Mouse (Mus musculus): Measurements from ENCODE around the gene Rab8a. TPM values are rescaled to one million over a fixed set of nuclear protein-coding genes. Genes with fewer than 3 reads are reported as not detected.

Gene Rab8a
- total RNA-seq, 2 experiments from 2014 or later = 18.6 to 26.0 TPM

- no peak for DNase-seq
Measured at GRCm38 (mm10) chr8:72197997-72198396, 37.0 kb downstream of the Rab8a start.

DNA sequence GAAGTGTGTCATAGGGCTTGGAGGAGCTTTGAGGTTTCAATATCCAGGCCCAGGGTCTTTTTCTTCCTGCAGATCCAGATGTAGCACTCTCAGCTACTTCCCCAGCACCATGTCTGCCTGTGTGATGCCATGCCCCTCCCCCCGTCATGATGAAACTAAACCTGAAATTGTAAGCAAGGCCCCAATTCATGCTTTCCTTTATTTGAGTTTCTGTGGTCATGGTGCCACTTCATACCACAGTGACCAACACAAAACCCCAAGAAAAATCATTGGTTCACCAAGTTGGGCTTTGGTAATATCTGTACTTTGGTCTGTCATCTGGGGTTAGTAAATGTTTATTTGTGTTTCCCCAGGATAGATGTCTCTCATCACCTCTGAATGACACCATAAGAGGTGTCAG, 47.6 kb downstream of the Rab8a start:
- DNase-seq = no peak
- intact Hi-C loops (cut with DNase I) = no loop called here

More at GRCm38 (mm10) chr8:72197997-72198396, 37.0 kb downstream of the Rab8a start:
- intact Hi-C loops (cut with DNase I) = no loop called here

DNA sequence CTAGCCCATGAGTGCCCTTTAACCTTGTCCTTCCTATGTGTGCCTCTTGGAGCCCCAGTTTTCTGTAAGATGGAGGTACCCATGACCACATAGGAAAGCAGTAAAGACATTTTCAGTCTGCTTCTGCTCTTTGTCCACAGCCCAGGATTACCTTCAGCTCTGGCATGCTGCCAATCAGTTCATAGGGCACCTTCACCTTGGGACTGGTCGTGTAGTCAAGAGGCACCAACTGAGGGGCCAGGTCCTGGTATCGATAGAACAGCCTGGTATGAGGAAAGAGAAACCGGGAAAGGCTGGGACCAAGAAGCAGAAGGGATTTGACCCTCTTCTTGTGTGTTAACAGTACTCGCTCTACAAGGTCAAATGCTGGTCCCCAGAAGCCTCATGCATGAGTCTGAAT, 49.2 kb downstream of the Rab8a start:
- intact Hi-C loops (cut with DNase I) = no loop called here
- no peak for DNase-seq

GRCm38 (mm10) chr8:72210710-72211109, 49.7 kb downstream of the Rab8a start:
- intact Hi-C loops (cut with DNase I) = no loop called here
- DNase-seq = no peak

GRCm38 (mm10) chr8:72211846-72212245, 50.8 kb downstream of the Rab8a start:
- intact Hi-C loops (cut with DNase I) = no loop called here
- DNase-seq = no peak

GRCm38 (mm10) chr8:72212751-72213150, 51.8 kb downstream of the Rab8a start, which contains the start of gene Cib3:
Gene Cib3, minus strand, starts transcription at chr8:72212837.
- DNase-seq = no peak
- intact Hi-C loops (cut with DNase I) = no loop called here

GRCm38 (mm10) chr8:72213536-72213935, 52.5 kb downstream of the Rab8a start, which contains the start of gene Gm11034:
Gene Gm11034, minus strand, starts transcription at chr8:72213636.
- no peak for DNase-seq
- intact Hi-C loops (cut with DNase I) = no loop called here

DNA sequence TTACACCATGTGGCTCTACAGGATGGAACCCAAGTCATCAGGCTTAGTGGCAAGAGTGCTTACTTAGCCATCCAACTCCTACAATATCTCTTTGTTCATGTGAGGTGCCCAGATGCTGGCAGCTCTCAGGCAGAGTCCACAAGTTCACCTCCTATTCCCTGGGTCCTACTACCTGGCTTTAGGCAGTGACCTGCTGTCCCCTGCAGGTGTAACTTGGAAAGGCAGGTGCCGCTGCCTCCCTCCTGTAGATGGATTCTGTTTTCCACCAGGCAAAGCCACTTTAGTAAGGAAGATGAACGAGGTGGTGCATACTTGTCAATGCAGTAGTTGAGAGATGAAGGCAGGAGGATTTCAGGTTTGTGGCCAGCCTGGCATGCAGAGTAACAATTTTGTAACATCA, 54.1 kb downstream of the Rab8a start:
- DNase-seq = no peak

DNA sequence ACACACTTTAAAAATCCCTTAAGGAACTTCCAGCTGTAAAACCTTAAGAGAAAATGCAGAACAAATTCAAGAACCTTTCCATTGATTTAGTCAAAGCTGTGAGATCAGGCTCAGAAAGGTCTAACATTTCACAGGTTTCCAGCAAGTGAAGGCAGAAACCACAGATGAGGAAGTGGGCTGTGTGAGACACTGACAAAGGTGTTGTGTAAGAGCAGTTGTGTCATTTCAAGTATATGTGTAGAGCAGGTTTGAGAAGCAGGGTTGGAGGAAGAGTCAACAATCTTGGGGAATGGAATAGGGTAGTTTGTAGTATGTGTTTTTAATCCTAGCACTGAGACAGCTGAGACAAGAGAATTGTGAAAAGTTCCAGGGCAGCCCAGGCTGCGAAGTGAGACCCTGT, 54.9 kb downstream of the Rab8a start:
- DNase-seq = no peak
- intact Hi-C loops (cut with DNase I) = no loop called here

More for the DNA sequence above, 54.1 kb downstream of the Rab8a start:
- intact Hi-C loops (cut with DNase I) = no loop called here

DNA sequence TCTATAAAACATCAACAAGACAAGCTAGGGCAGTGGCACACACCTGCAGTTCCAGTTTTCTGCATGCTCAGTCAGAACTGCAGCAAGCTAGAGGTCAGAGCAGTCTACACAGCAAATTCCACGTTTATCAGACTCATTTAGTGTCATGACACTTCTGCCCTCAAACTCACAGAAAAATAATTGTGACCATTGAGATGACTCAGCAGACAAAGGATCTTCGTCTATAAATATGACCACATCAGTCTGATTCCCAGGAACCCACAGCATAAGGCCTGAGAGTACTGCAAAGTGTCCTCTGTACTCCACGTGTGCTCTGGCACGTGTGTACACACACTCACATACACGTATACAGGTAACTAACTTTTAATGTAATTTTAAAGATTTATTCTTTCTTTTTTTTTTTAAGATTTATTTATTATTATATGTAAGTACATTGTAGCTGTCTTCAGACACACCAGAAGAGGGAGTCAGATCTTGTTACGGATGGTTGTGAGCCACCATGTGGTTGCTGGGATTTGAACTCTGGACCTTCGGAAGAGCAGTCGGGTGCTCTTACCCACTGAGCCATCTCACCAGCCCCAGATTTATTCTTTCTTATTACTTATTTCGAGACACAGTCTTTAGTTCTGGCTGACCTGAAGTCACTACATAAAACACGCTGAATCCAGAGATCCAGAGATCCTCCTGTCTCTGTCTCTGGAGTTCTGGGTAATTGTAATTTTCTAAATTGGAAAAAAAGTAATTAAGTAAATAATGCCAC, 58.0 kb downstream of the Rab8a start:
- intact Hi-C loops (cut with DNase I) = loop anchor here (1.0 kb wide), 1 partner anchor 42 kb away; no protein-coding TSS in a partner anchor

GRCm38 (mm10) chr8:72219541-72220363, 58.8 kb downstream of the Rab8a start, which contains the start of gene Fam32a:
Gene Fam32a, plus strand, starts transcription at chr8:72219730.
- intact Hi-C loops (cut with DNase I) = loop anchor here (1.0 kb wide), 1 partner anchor 42 kb away; no protein-coding TSS in a partner anchor
- DNase-seq = peak; percentile 82 to 84

More for the DNA sequence above, 58.0 kb downstream of the Rab8a start:
- DNase-seq = no peak

GRCm38 (mm10) chr8:72220758-72221157, 59.8 kb downstream of the Rab8a start:
- intact Hi-C loops (cut with DNase I) = no loop called here

DNA sequence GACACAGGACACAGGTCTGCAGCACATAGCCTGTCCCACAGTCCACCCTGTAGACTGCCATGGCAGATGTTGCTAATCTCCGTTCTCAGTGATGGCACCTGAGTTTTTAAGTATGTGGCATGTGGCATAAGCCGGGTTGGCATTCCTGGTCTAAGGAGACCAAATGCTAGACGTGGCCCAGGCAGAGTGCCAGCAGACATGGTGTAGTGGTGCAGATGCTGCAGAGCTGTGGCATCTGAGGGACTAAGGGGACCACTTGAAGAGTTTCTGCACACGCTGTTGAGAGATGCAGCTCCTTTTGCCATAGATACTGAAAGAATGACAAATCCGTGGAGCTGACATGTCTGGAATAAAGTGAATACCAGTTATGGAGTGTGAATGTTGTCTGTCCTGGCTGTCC, 61.7 kb downstream of the Rab8a start:
- intact Hi-C loops (cut with DNase I) = no loop called here

More at GRCm38 (mm10) chr8:72220758-72221157, 59.8 kb downstream of the Rab8a start:
- DNase-seq = no peak

More for the DNA sequence above, 61.7 kb downstream of the Rab8a start:
- no peak for DNase-seq

Other genes with a start within 250 kb of the Rab8a start
- 1 to 10 TPM; 7.0 TPM for gene Zfp961, start 210.2 kb upstream of the Rab8a start, total RNA-seq (2021)
- 1 to 10 TPM in 1 of 2 experiments, under 1 TPM in 1; 0.67 to 1.6 TPM for gene Cyp4f18, start 151.6 kb upstream of the Rab8a start, total RNA-seq (2021)
- gene Olfr372, start 120.0 kb upstream of the Rab8a start, total RNA-seq (2021) = not detected
- gene Olfr373, start 78.0 kb upstream of the Rab8a start, total RNA-seq (2021) = not detected
- gene Olfr374, start 54.2 kb upstream of the Rab8a start, total RNA-seq (2021) = not detected
- 10 to 100 TPM; 86.3 to 97.2 TPM for gene Tpm4, start 26.2 kb upstream of the Rab8a start, total RNA-seq (2021)
- gene Hsh2d, start 28.4 kb downstream of the Rab8a start, total RNA-seq (2021) = not detected
- under 1 TPM in 1 of 2 experiments, not detected in 1; 0.57 TPM for gene Cib3, start 51.6 kb downstream of the Rab8a start, total RNA-seq (2021)
- not detected for gene Gm11034, start 52.4 kb downstream of the Rab8a start, total RNA-seq (2021)
- 10 to 100 TPM; 21.2 to 25.0 TPM for gene Fam32a, start 58.5 kb downstream of the Rab8a start, total RNA-seq (2021)
- 10 to 100 TPM; 49.4 to 49.6 TPM for gene Ap1m1, start 78.8 kb downstream of the Rab8a start, total RNA-seq (2021)
- gene Gm10282, start 144.1 kb downstream of the Rab8a start, total RNA-seq (2021) = 10 to 100 TPM in 1 of 2 experiments, 1 to 10 TPM in 1; 6.9 to 10.2 TPM
- 10 to 100 TPM; 42.2 to 97.6 TPM for gene Klf2, start 157.8 kb downstream of the Rab8a start, total RNA-seq (2021)

All from heart, postnatal 36 days (tissue).